Mouse (Mus musculus): ENCODE results near the gene Fau. TPM values are rescaled to one million over a fixed set of nuclear protein-coding genes. Genes with fewer than 3 reads are reported as not detected.

The Fau gene
- 773 and 801 TPM in 2 replicates for polyA plus RNA-seq (2014; fragmentation: Nextera tagmentation; extraction: Ambion mirVana)

DNA sequence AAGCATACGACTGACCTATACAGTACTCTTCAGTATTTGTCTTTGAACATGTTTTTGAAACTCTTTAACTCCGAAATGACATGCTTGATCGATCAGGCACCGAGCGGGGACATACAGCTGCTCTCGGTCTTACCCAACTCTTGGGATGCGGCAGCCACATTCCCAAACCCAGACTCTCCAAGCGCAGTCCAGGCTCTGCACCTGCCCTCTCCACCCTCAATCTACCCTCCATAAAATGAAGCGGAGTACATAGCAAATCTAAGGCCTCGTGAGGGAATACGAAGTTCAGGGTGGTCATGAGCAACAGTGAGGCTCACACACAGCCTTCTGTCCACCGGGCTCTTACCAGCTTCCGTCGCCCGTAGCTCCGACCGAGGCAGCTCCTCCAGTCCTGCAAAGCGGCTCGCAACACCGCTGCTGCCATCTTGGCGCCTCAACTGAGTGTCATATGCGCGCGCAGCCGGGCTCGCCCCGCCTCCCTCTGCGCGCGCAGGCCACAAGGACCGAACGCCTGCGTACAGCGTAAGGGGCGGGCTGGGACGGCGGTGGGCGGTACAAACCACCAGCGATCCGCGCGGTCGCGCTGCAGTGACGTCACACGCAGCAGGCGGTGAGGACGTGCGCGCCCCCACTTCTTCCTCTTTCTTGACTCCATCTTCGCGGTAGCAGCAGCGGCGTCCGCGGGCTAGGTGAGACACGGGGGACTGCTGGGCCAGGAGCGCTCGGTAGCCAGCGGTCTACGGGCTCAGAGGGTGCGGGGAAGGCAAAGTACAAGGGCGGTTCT lies at the start of gene Fau, which contains the start of gene Mrpl49:
Gene Fau, plus strand, starts transcription at position 532 of the 784 bp plus-strand sequence.
Gene Mrpl49, minus strand, starts transcription at position 473 of the 784 bp plus-strand sequence.
- peak within 1 kb of the TSS; percentile 87 for H3K9ac ChIP-seq (replicated peaks; ENCODE audit: low read length)
- WGBS = under 1% methylated on average over 61 of the region's 63 CpGs
- peaks cover 5% of the 10 kb centered on the region for H3K36me3 ChIP-seq (replicated peaks; ENCODE audit: control insufficient read depth, insufficient read depth, low read depth, low read length)
- H3K4me1 ChIP-seq (ENCODE audit: control insufficient read depth, insufficient read depth, low read length) = peaks cover 4% of the 10 kb centered on the region
- no peaks in the 10 kb centered on the region for H3K27me3 ChIP-seq (ENCODE audit: control insufficient read depth, insufficient read depth, low read length)
- DNase-seq (ENCODE audit: low spot score) (peak; percentile 98), ATAC-seq (replicated peaks; ENCODE audit: insufficient number of reproducible peaks, low FRiP score, low TSS enrichment, low read depth) (peak; percentile 77)
- H3K4me2 ChIP-seq (ENCODE audit: low read depth, low read length) = peak within 1 kb of the TSS; percentile 70
- H3K27ac ChIP-seq (replicated peaks; ENCODE audit: low read depth, low read length) = peak within 1 kb of the TSS; percentile 48; the same call in 1 of the 2 replicates
- H3K4me3 ChIP-seq (ENCODE audit: low read depth, low read length) = peak within 1 kb of the TSS; percentile 86
- H3K9me3 ChIP-seq (replicated peaks; ENCODE audit: control insufficient read depth, low read length) = no peaks in the 10 kb centered on the region

GRCm38 (mm10) chr19:6009137-6009536 lies 48.5 kb upstream of the Fau start:
- Histone ChIP-seq H3K4me2 (ENCODE audit: low read depth, low read length) (no peak overlapping the region), H3K36me3 (replicated peaks; ENCODE audit: control insufficient read depth, insufficient read depth, low read depth, low read length) (no peaks in the 10 kb centered on the region), H3K9me3 (replicated peaks; ENCODE audit: control insufficient read depth, low read length) (no peaks in the 10 kb centered on the region), H3K4me1 (ENCODE audit: control insufficient read depth, insufficient read depth, low read length) (no peaks in the 10 kb centered on the region), H3K4me3 (ENCODE audit: low read depth, low read length) (no peak overlapping the region), H3K27me3 (ENCODE audit: control insufficient read depth, insufficient read depth, low read length) (no peaks in the 10 kb centered on the region), H3K9ac (replicated peaks; ENCODE audit: low read length) (no peak overlapping the region), H3K27ac (replicated peaks; ENCODE audit: low read depth, low read length) (no peak overlapping the region)
- DNase-seq (ENCODE audit: low spot score) (no peak), ATAC-seq (replicated peaks; ENCODE audit: insufficient number of reproducible peaks, low FRiP score, low TSS enrichment, low read depth) (no peak)
- 73% methylated on average over 8 of the region's 8 CpGs for WGBS

- DNase-seq (ENCODE audit: low spot score) (no peak), ATAC-seq (replicated peaks; ENCODE audit: insufficient number of reproducible peaks, low FRiP score, low TSS enrichment, low read depth) (no peak)
- no peaks in the 10 kb centered on the region for H3K9me3 ChIP-seq (replicated peaks; ENCODE audit: control insufficient read depth, low read length)
- no peak overlapping the region for H3K4me2 ChIP-seq (ENCODE audit: low read depth, low read length)
- no peak overlapping the region for H3K9ac ChIP-seq (replicated peaks; ENCODE audit: low read length)
- H3K27me3 ChIP-seq (ENCODE audit: control insufficient read depth, insufficient read depth, low read length) = peaks cover 6% of the 10 kb centered on the region; the same call in 1 of the 2 replicates
- no peak overlapping the region for H3K27ac ChIP-seq (replicated peaks; ENCODE audit: low read depth, low read length)
- H3K36me3 ChIP-seq (replicated peaks; ENCODE audit: control insufficient read depth, insufficient read depth, low read depth, low read length) = no peaks in the 10 kb centered on the region
- no peaks in the 10 kb centered on the region for H3K4me1 ChIP-seq (ENCODE audit: control insufficient read depth, insufficient read depth, low read length)
- H3K4me3 ChIP-seq (ENCODE audit: low read depth, low read length) = no peak overlapping the region
- whole genome bisulfite sequencing = 90% methylated on average over 10 of the region's 10 CpGs
Measured at GRCm38 (mm10) chr19:6013691-6014090, 44.0 kb upstream of the Fau start.

DNA sequence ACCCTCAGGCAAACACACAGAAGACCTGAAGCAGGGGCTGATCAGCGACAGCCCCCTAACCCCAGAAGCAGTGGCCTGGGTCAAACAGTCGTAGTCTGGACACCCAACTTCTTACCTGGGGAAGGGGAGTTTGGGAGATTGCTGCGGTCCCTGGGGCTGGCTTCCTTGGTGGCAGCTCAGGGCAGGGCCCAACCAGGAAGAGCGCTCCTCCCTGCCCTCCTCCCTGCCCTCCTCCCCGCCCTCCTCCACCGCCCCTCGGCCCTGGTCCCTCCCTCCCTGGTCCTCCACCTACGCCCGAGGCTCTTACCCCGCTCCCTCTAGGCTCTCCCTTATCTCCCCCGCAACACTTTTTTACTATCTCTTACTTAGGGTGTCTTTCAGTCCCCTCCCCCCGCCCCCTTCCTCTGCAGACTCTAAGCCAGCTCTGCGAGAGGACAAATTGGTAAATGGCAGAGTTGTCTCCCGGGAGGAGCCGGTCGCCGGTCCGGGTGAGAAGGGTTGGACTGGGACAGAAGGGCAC lies 42.6 kb upstream of the Fau start:
- Histone ChIP-seq H3K36me3 (replicated peaks; ENCODE audit: control insufficient read depth, insufficient read depth, low read depth, low read length) (no peaks in the 10 kb centered on the region), H3K4me2 (ENCODE audit: low read depth, low read length) (peak overlapping the region; percentile 78), H3K27me3 (ENCODE audit: control insufficient read depth, insufficient read depth, low read length) (peaks cover 6% of the 10 kb centered on the region; the same call in 1 of the 2 replicates), H3K9ac (replicated peaks; ENCODE audit: low read length) (peak overlapping the region; percentile 64), H3K27ac (replicated peaks; ENCODE audit: low read depth, low read length) (no peak overlapping the region), H3K4me1 (ENCODE audit: control insufficient read depth, insufficient read depth, low read length) (no peaks in the 10 kb centered on the region), H3K9me3 (replicated peaks; ENCODE audit: control insufficient read depth, low read length) (no peaks in the 10 kb centered on the region), H3K4me3 (ENCODE audit: low read depth, low read length) (peak overlapping the region; percentile 48)
- 2% methylated on average over 16 of the region's 18 CpGs for WGBS
- DNase-seq (ENCODE audit: low spot score) = peak; percentile 46
- ATAC-seq (replicated peaks; ENCODE audit: insufficient number of reproducible peaks, low FRiP score, low TSS enrichment, low read depth) = peak; percentile 36

GRCm38 (mm10) chr19:6015511-6016315 lies 41.9 kb upstream of the Fau start, which contains the start of gene Capn1:
Gene Capn1 (minus strand): TSS chr19:6015897.
- Histone ChIP-seq H3K9me3 (replicated peaks; ENCODE audit: control insufficient read depth, low read length) (no peaks in the 10 kb centered on the region), H3K4me2 (ENCODE audit: low read depth, low read length) (peak within 1 kb of the TSS; percentile 78), H3K27me3 (ENCODE audit: control insufficient read depth, insufficient read depth, low read length) (peaks cover 6% of the 10 kb centered on the region; the same call in 1 of the 2 replicates), H3K4me3 (ENCODE audit: low read depth, low read length) (peak within 1 kb of the TSS; percentile 48), H3K27ac (replicated peaks; ENCODE audit: low read depth, low read length) (no peak within 1 kb of the TSS), H3K36me3 (replicated peaks; ENCODE audit: control insufficient read depth, insufficient read depth, low read depth, low read length) (no peaks in the 10 kb centered on the region), H3K4me1 (ENCODE audit: control insufficient read depth, insufficient read depth, low read length) (no peaks in the 10 kb centered on the region), H3K9ac (replicated peaks; ENCODE audit: low read length) (peak within 1 kb of the TSS; percentile 64)
- peak; percentile 73 for DNase-seq (ENCODE audit: low spot score)
- peak; percentile 44 for ATAC-seq (replicated peaks; ENCODE audit: insufficient number of reproducible peaks, low FRiP score, low TSS enrichment, low read depth)
- 2% methylated on average over 40 of the region's 40 CpGs for WGBS

GRCm38 (mm10) chr19:6016532-6016931 lies 41.1 kb upstream of the Fau start:
- H3K4me1 ChIP-seq (ENCODE audit: control insufficient read depth, insufficient read depth, low read length) = no peaks in the 10 kb centered on the region
- ATAC-seq (replicated peaks; ENCODE audit: insufficient number of reproducible peaks, low FRiP score, low TSS enrichment, low read depth) = no peak
- no peak overlapping the region for H3K4me3 ChIP-seq (ENCODE audit: low read depth, low read length)
- no peaks in the 10 kb centered on the region for H3K36me3 ChIP-seq (replicated peaks; ENCODE audit: control insufficient read depth, insufficient read depth, low read depth, low read length)
- H3K27ac ChIP-seq (replicated peaks; ENCODE audit: low read depth, low read length) = no peak overlapping the region
- H3K27me3 ChIP-seq (ENCODE audit: control insufficient read depth, insufficient read depth, low read length) = peaks cover 6% of the 10 kb centered on the region; the same call in 1 of the 2 replicates
- no peak overlapping the region for H3K4me2 ChIP-seq (ENCODE audit: low read depth, low read length)
- no peak overlapping the region for H3K9ac ChIP-seq (replicated peaks; ENCODE audit: low read length)
- DNase-seq (ENCODE audit: low spot score) = peak; percentile 30
- H3K9me3 ChIP-seq (replicated peaks; ENCODE audit: control insufficient read depth, low read length) = no peaks in the 10 kb centered on the region
- WGBS = 45% methylated on average over 7 of the region's 7 CpGs

- DNase-seq (ENCODE audit: low spot score) (peak; percentile 92), ATAC-seq (replicated peaks; ENCODE audit: insufficient number of reproducible peaks, low FRiP score, low TSS enrichment, low read depth) (no peak)
- no peaks in the 10 kb centered on the region for H3K36me3 ChIP-seq (replicated peaks; ENCODE audit: control insufficient read depth, insufficient read depth, low read depth, low read length)
- H3K9me3 ChIP-seq (replicated peaks; ENCODE audit: control insufficient read depth, low read length) = no peaks in the 10 kb centered on the region
- no peak overlapping the region for H3K9ac ChIP-seq (replicated peaks; ENCODE audit: low read length)
- no peak overlapping the region for H3K4me2 ChIP-seq (ENCODE audit: low read depth, low read length)
- H3K27me3 ChIP-seq (ENCODE audit: control insufficient read depth, insufficient read depth, low read length) = peaks cover 6% of the 10 kb centered on the region; the same call in 1 of the 2 replicates
- H3K4me3 ChIP-seq (ENCODE audit: low read depth, low read length) = no peak overlapping the region
- 32% methylated on average over 15 of the region's 15 CpGs for WGBS
- no peak overlapping the region for H3K27ac ChIP-seq (replicated peaks; ENCODE audit: low read depth, low read length)
- H3K4me1 ChIP-seq (ENCODE audit: control insufficient read depth, insufficient read depth, low read length) = no peaks in the 10 kb centered on the region
Measured at GRCm38 (mm10) chr19:6018142-6019089, 39.2 kb upstream of the Fau start.

All from embryonic facial prominence, embryonic 11.5 days (tissue).